Mouse (Mus musculus): Measurements from ENCODE around the gene Ndrg3. TPM values are rescaled to one million over a fixed set of nuclear protein-coding genes. Genes with fewer than 3 reads are reported as not detected.
"Not testable (repeated sequence)": the region's sequence is repeated elsewhere in the genome, so short reads cannot be mapped to it uniquely, and the experiment has no call there.

Gene Ndrg3
- total and polyA plus RNA-seq, 2 experiments from 2014 or later: 160 to 178 TPM

DNA sequence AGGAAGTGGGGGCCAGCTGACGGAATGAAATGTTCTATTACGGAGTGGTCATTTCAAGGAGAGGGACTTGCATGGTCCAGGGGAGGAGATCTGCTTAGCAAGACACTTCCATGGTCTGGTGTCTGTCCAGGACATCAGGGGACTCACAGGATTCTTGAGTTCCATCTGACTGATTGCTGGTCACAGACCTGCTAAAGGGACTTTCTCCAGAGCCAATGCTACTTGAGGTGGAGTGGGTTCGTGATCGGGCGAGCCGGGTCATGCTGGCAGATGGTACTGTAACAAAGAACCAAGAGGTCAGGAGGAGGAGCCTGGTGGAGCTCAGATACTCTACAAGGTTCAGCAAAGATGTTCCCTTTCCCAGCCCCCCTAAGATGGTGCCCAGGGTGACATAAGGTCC is 63.2 kb downstream of the Ndrg3 start:
- Histone ChIP-seq H3K4me3 (ENCODE audit: low read depth, low read length) (no peak overlapping the region), H3K9me3 (ENCODE audit: low read length) (no peaks in the 10 kb centered on the region), H3K9ac (replicated peaks; ENCODE audit: low read length, poor library complexity, severe bottlenecking) (no peak overlapping the region), H3K4me2 (ENCODE audit: low read depth, low read length, poor library complexity, severe bottlenecking) (no peak overlapping the region), H3K27ac (ENCODE audit: low read depth, low read length) (no peak overlapping the region), H3K36me3 (ENCODE audit: insufficient read depth, low read length) (peaks cover 35% of the 10 kb centered on the region), H3K4me1 (ENCODE audit: insufficient read depth, low read length) (no peaks in the 10 kb centered on the region), H3K27me3 (ENCODE audit: insufficient read depth, low read length) (no peaks in the 10 kb centered on the region)
- ATAC-seq (ENCODE audit: low FRiP score) (no peak), DNase-seq (ENCODE audit: low spot score) (no peak)
- 94% methylated on average over 6 of the region's 6 CpGs for WGBS
- TF ChIP-seq CTCF (IDR thresholded peaks at IDR 0.05): no peak

- ATAC-seq (ENCODE audit: low FRiP score) (no peak), DNase-seq (ENCODE audit: low spot score) (no peak)
- 90% methylated on average over 6 of the region's 6 CpGs for WGBS
- TF ChIP-seq CTCF (IDR thresholded peaks at IDR 0.05): no peak
- Histone ChIP-seq H3K27ac (ENCODE audit: low read depth, low read length) (no peak overlapping the region), H3K4me2 (ENCODE audit: low read depth, low read length, poor library complexity, severe bottlenecking) (no peak overlapping the region), H3K27me3 (ENCODE audit: insufficient read depth, low read length) (no peaks in the 10 kb centered on the region), H3K36me3 (ENCODE audit: insufficient read depth, low read length) (peaks cover 35% of the 10 kb centered on the region; the same call in 1 of the 2 replicates), H3K9ac (replicated peaks; ENCODE audit: low read length, poor library complexity, severe bottlenecking) (no peak overlapping the region), H3K4me1 (ENCODE audit: insufficient read depth, low read length) (no peaks in the 10 kb centered on the region), H3K4me3 (ENCODE audit: low read depth, low read length) (no peak overlapping the region), H3K9me3 (ENCODE audit: low read length) (no peaks in the 10 kb centered on the region)
These were observed 64.2 kb downstream of the Ndrg3 start for GRCm38 (mm10) chr2:156927663-156928062.

DNA sequence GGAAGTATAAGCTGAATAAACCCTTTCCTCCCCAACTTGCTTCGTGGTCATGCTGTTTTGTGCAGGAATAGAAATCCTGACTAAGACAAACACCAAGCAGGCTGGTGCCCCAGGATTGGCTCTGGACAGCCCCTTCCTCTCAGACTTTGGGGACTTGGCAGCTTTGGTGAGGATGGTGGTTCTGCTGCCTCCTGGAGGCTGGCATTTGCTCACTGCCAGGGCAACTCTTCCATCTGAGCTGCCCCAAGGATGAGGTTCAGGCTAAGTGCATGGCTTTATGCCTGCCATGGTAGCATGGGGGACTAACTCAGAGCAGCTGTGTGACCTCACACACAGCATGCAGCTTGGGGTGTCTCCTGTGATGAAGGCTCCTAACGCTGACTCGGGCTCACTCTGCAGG is 66.2 kb downstream of the Ndrg3 start:
- not testable (repeated sequence) for H3K4me3 ChIP-seq (ENCODE audit: low read depth, low read length); H3K9me3 ChIP-seq (ENCODE audit: low read length); ATAC-seq (ENCODE audit: low FRiP score)

GRCm38 (mm10) chr2:156925075-156925474 is 66.8 kb downstream of the Ndrg3 start:
- DNase-seq (ENCODE audit: low spot score); H3K4me3 ChIP-seq (ENCODE audit: low read depth, low read length); H3K4me1 ChIP-seq (ENCODE audit: insufficient read depth, low read length); H3K4me2 ChIP-seq (ENCODE audit: low read depth, low read length, poor library complexity, severe bottlenecking); H3K9me3 ChIP-seq (ENCODE audit: low read length); H3K27ac ChIP-seq (ENCODE audit: low read depth, low read length); H3K9ac ChIP-seq (replicated peaks; ENCODE audit: low read length, poor library complexity, severe bottlenecking); ATAC-seq (ENCODE audit: low FRiP score); H3K27me3 ChIP-seq (ENCODE audit: insufficient read depth, low read length): not testable (repeated sequence)
- H3K36me3 ChIP-seq (ENCODE audit: insufficient read depth, low read length): peaks cover 19% of the 10 kb centered on the region; the same call in 1 of the 2 replicates
- 94% methylated on average over 4 of the region's 4 CpGs for WGBS

More for the DNA sequence above, 66.2 kb downstream of the Ndrg3 start:
- H3K36me3 ChIP-seq (ENCODE audit: insufficient read depth, low read length): peaks cover 24% of the 10 kb centered on the region; the same call in 1 of the 2 replicates
- not testable (repeated sequence) for H3K27me3 ChIP-seq (ENCODE audit: insufficient read depth, low read length); H3K4me1 ChIP-seq (ENCODE audit: insufficient read depth, low read length); DNase-seq (ENCODE audit: low spot score); H3K4me2 ChIP-seq (ENCODE audit: low read depth, low read length, poor library complexity, severe bottlenecking); H3K9ac ChIP-seq (replicated peaks; ENCODE audit: low read length, poor library complexity, severe bottlenecking); H3K27ac ChIP-seq (ENCODE audit: low read depth, low read length)
- WGBS: 85% methylated on average over 3 of the region's 3 CpGs

DNA sequence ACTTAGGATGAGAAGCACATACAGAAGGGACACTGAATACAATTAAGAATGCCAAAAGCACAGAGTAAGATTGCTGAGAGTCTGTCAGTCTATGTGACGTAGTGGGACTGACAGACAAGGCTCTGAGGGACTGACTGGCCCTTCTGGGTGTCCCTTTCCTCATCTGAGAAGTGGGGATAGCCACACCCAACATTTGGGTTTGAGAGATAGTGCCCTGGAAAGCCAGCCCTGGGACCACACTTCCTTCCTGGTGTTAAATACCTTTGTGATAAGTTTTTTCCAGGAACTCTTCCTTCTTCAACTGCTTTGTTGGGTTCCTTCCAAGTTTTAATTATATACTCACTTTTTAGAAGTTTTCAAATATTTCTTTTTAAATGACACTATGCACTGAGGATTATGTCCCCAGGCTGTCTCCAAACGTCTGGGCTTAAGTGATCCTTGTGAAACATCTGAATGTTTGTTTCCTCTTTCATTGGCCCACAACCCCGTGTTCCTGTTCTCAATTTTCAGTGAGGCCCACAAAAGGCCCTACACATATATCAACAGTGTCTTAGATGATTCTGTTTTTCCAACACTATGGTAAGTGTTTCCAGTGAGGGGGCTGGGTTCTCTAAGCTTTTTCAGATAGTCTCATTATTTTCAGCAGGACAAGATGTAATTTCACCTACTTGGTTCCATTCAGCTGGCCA is 67.5 kb downstream of the Ndrg3 start:
- Histone ChIP-seq H3K27ac (ENCODE audit: low read depth, low read length) (no peak overlapping the region), H3K27me3 (ENCODE audit: insufficient read depth, low read length) (no peaks in the 10 kb centered on the region), H3K4me1 (ENCODE audit: insufficient read depth, low read length) (no peaks in the 10 kb centered on the region), H3K4me2 (ENCODE audit: low read depth, low read length, poor library complexity, severe bottlenecking) (no peak overlapping the region), H3K4me3 (ENCODE audit: low read depth, low read length) (no peak overlapping the region), H3K9me3 (ENCODE audit: low read length) (no peaks in the 10 kb centered on the region), H3K36me3 (ENCODE audit: insufficient read depth, low read length) (peaks cover 17% of the 10 kb centered on the region; the same call in 1 of the 2 replicates), H3K9ac (replicated peaks; ENCODE audit: low read length, poor library complexity, severe bottlenecking) (no peak overlapping the region)
- ATAC-seq (ENCODE audit: low FRiP score) (no peak), DNase-seq (ENCODE audit: low spot score) (no peak)
- no peak for TF ChIP-seq CTCF (IDR thresholded peaks at IDR 0.05)
- 62% methylated on average over 3 of the region's 3 CpGs for WGBS

DNA sequence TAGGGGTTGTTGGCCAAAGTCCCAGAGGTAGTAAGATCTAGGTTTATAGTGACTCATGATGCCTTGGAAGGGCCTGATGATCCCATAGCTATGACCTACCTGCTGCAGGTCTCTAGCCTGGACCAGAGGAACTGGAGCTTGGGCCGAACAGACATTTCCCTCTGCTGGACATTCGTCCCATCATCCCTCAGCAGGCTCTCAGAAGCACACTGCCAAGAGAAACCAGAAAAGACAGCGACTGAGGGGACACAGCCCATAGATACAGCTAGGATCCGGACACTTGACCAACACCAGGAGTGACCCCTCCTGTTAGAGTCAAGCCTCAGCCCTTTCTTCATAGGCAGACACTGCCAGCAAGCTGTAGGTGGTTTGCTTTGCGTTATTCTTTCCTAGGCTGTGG is 68.8 kb downstream of the Ndrg3 start:
- Histone ChIP-seq H3K9me3 (ENCODE audit: low read length) (no peaks in the 10 kb centered on the region), H3K4me2 (ENCODE audit: low read depth, low read length, poor library complexity, severe bottlenecking) (no peak overlapping the region), H3K9ac (replicated peaks; ENCODE audit: low read length, poor library complexity, severe bottlenecking) (no peak overlapping the region), H3K36me3 (ENCODE audit: insufficient read depth, low read length) (peaks cover 15% of the 10 kb centered on the region; the same call in 1 of the 2 replicates), H3K27me3 (ENCODE audit: insufficient read depth, low read length) (no peaks in the 10 kb centered on the region), H3K4me3 (ENCODE audit: low read depth, low read length) (no peak overlapping the region), H3K27ac (ENCODE audit: low read depth, low read length) (no peak overlapping the region), H3K4me1 (ENCODE audit: insufficient read depth, low read length) (no peaks in the 10 kb centered on the region)
- ATAC-seq (ENCODE audit: low FRiP score): no peak
- DNase-seq (ENCODE audit: low spot score): no peak
- TF ChIP-seq CTCF (IDR thresholded peaks at IDR 0.05): no peak
- WGBS: 79% methylated on average over 5 of the region's 5 CpGs

Measured in midbrain, postnatal 0 days (tissue).